Mouse (Mus musculus) liver, adult 2 months (tissue): ENCODE data around the gene Ablim2.

Experiments
- CTCF ChIP-seq: fragments of 200-500 bp; IDR thresholded peaks from 2 replicates; pipeline ENCODE4 v1.5.1; 2011; ENCODE audit warnings: low read depth, low read length, control low read depth
- POLR2A ChIP-seq: fragments of 200-500 bp; IDR thresholded peaks from 2 replicates; pipeline ENCODE4 v1.6.1; 2011; ENCODE audit warnings: low read length, control low read depth; ENCODE audit not compliant: insufficient read depth; ENCODE audit errors: extremely low read depth

- TF ChIP-seq POLR2A (no peak), CTCF (no peak)
Observed at GRCm38 (mm10) chr5:35933059-35933458, 175.4 kb downstream of the Ablim2 start.
